Mouse (Mus musculus): Measurements from ENCODE around the gene Gse1.

The Gse1 gene

GRCm38 (mm10) chr8:120474496-120475235, 246.4 kb downstream of the Gse1 start:
- no peak for DNase-seq (ENCODE audit: extremely low spot score, low spot score)

GRCm38 (mm10) chr8:120475462-120476201, 247.4 kb downstream of the Gse1 start:
- DNase-seq (ENCODE audit: extremely low spot score, low spot score), result no peak

GRCm38 (mm10) chr8:120476711-120477575, 248.7 kb downstream of the Gse1 start:
- DNase-seq (ENCODE audit: extremely low spot score, low spot score), result no peak

GRCm38 (mm10) chr8:120478754-120479153, 250.5 kb downstream of the Gse1 start:
- DNase-seq (ENCODE audit: extremely low spot score, low spot score), result no peak

GRCm38 (mm10) chr8:120479691-120480090, 251.4 kb downstream of the Gse1 start:
- DNase-seq (ENCODE audit: extremely low spot score, low spot score), result no peak

GRCm38 (mm10) chr8:120482015-120482689, 253.9 kb downstream of the Gse1 start:
- no peak for DNase-seq (ENCODE audit: extremely low spot score, low spot score)

GRCm38 (mm10) chr8:120484460-120484859, 256.2 kb downstream of the Gse1 start:
- no peak for DNase-seq (ENCODE audit: extremely low spot score, low spot score)

GRCm38 (mm10) chr8:120485116-120485515, 256.9 kb downstream of the Gse1 start:
- DNase-seq (ENCODE audit: extremely low spot score, low spot score), result no peak

- DNase-seq (ENCODE audit: extremely low spot score, low spot score), result no peak
Measured at GRCm38 (mm10) chr8:120485551-120486476, 257.6 kb downstream of the Gse1 start.

- DNase-seq (ENCODE audit: extremely low spot score, low spot score), result peak; percentile 72
Measured at GRCm38 (mm10) chr8:120486477-120487376, 258.5 kb downstream of the Gse1 start.

GRCm38 (mm10) chr8:120487377-120487728, 259.1 kb downstream of the Gse1 start:
- no peak for DNase-seq (ENCODE audit: extremely low spot score, low spot score)

- DNase-seq (ENCODE audit: extremely low spot score, low spot score), result peak; percentile 83
Measured at GRCm38 (mm10) chr8:120487729-120488510, 259.7 kb downstream of the Gse1 start.

GRCm38 (mm10) chr8:120488636-120489131, 260.4 kb downstream of the Gse1 start:
- peak; percentile 62 for DNase-seq (ENCODE audit: extremely low spot score, low spot score)

GRCm38 (mm10) chr8:120489142-120489754, 261.0 kb downstream of the Gse1 start:
- peak; percentile 58 for DNase-seq (ENCODE audit: extremely low spot score, low spot score)

GRCm38 (mm10) chr8:120489771-120490281, 261.6 kb downstream of the Gse1 start:
- peak; percentile 46 for DNase-seq (ENCODE audit: extremely low spot score, low spot score)

- no peak for DNase-seq (ENCODE audit: extremely low spot score, low spot score)
Measured at GRCm38 (mm10) chr8:120490354-120491141, 262.3 kb downstream of the Gse1 start.

Data from neural tube, embryonic 10.5 days (tissue).